Comparison of ENCODE assay signal across 10 mouse cellular contexts in the genomic region with DNA sequence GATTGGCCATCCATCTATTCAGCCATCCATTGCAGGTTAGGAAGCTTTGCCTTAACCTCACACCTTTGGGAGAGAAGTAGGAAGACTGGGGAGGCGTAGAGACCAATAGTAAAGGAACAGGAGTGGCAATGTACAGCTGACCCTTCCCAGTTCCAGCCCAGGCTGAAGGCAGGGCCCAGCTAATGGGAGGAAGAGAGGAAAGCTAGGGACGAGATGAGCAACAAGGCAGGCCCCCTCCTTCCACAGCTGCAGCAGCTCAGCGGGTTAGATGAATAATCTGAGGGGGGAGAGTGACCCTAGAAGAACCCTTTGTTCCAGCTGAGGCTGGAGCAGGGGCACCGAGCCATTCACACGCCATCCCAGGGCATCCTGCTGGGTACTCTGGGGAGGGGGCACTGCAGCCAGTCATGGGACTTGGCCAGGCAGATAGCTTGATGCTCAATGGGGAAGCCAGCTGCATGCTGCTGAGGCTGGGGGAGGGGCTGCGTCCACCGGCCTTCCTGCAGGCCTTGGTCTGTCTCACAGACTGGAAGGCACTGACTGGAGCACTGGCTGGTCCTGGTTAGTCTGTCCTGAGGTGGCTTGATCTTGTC. TPM values are rescaled to one million over a fixed set of nuclear protein-coding genes. Genes with fewer than 3 reads are reported as not detected.
DNase-seq lines count a peak whose midpoint lies in the region; ATAC-seq lines count a peak whose summit lies in the region.
"Had no signal": no experiment of that assay in that cellular context is flagged by ENCODE, and none has a peak within 500 bp of the region (broad histone marks: within the 10 kb centered on the region; RNA-seq: fewer than 3 reads in every experiment).

No protein-coding gene starts in this region.

- no peak overlapping the region; the same call in 1 of the 2 replicates for H3K27ac ChIP-seq in neural tube, embryonic 11.5 days (ENCODE audit: low read depth, low read length)
- H3K27ac ChIP-seq in hindbrain, embryonic 13.5 days = peak overlapping the region; percentile 26; the same call in 1 of the 2 replicates
- H3K27ac ChIP-seq in midbrain, embryonic 10.5 days (replicated peaks) = peak overlapping the region; percentile 79
- H3K27ac ChIP-seq in stomach, embryonic 16.5 days (ENCODE audit: low read length) = no peak overlapping the region
- H3K27ac ChIP-seq: heart, embryonic 15.5 days; liver, embryonic 14.5 days had no signal

- ATAC-seq in neural tube, embryonic 11.5 days (ENCODE audit: insufficient read depth, low FRiP score, low TSS enrichment) = peak; percentile 71; the same call in 1 of the 2 replicates
- ATAC-seq in hindbrain, embryonic 13.5 days (ENCODE audit: low FRiP score) = peak; percentile 43
- peak; percentile 35; the same call in 1 of the 2 replicates for ATAC-seq in stomach, embryonic 16.5 days (ENCODE audit: insufficient read depth, low FRiP score)

- WGBS in neural tube, embryonic 11.5 days = 15% methylated on average over 7 of the region's 7 CpGs
- 13% methylated on average over 7 of the region's 7 CpGs for WGBS in hindbrain, embryonic 13.5 days
- 17% methylated on average over 7 of the region's 7 CpGs for WGBS in midbrain, embryonic 10.5 days
- 36% methylated on average over 7 of the region's 7 CpGs for WGBS in stomach, embryonic 16.5 days

- H3K9ac ChIP-seq in neural tube, embryonic 11.5 days (ENCODE audit: low read length) = 0 out of 2 replicates have a peak overlapping the region, but pooled peaks have one; percentile 28
- H3K9ac ChIP-seq in hindbrain, embryonic 13.5 days = no peak overlapping the region
- no peak overlapping the region for H3K9ac ChIP-seq in stomach, embryonic 16.5 days (ENCODE audit: low read length)
- H3K9ac ChIP-seq: heart, embryonic 15.5 days; liver, embryonic 14.5 days had no signal

- peak; percentile 62 for DNase-seq in neural tube, embryonic 11.5 days (ENCODE audit: low spot score)
- DNase-seq in neural tube, embryonic 10.5 days (ENCODE audit: extremely low spot score, low spot score) = no peak
- peak; percentile 57 for DNase-seq in midbrain, embryonic 10.5 days (ENCODE audit: low spot score)
- DNase-seq in spleen, postnatal 10 days (ENCODE audit: low spot score in 2 of 2) = no peak
- no peak for DNase-seq in thymus, postnatal 10 days (ENCODE audit: low spot score in 2 of 2)
- DNase-seq in T-cell, adult 2 months (ENCODE audit: low spot score) = no peak

- peaks cover 14% of the 10 kb centered on the region for H3K4me1 ChIP-seq in neural tube, embryonic 11.5 days (ENCODE audit: control insufficient read depth, insufficient read depth, low read length)
- H3K4me1 ChIP-seq in hindbrain, embryonic 13.5 days (replicated peaks) = peaks cover 30% of the 10 kb centered on the region
- peaks cover 36% of the 10 kb centered on the region for H3K4me1 ChIP-seq in midbrain, embryonic 10.5 days
- H3K4me1 ChIP-seq in stomach, embryonic 16.5 days (ENCODE audit: control insufficient read depth, insufficient read depth, low read length) = peaks cover 9% of the 10 kb centered on the region; the same call in 1 of the 2 replicates

- H3K36me3 ChIP-seq in neural tube, embryonic 11.5 days (ENCODE audit: control insufficient read depth, insufficient read depth, low read length) = peaks cover 6% of the 10 kb centered on the region
- H3K36me3 ChIP-seq in hindbrain, embryonic 13.5 days = peaks cover 3% of the 10 kb centered on the region
- peaks cover 43% of the 10 kb centered on the region for H3K36me3 ChIP-seq in midbrain, embryonic 10.5 days
- H3K36me3 ChIP-seq in stomach, embryonic 16.5 days (ENCODE audit: control insufficient read depth, insufficient read depth, low read length) = peaks cover 4% of the 10 kb centered on the region; the same call in 1 of the 2 replicates

- no peaks in the 10 kb centered on the region for H3K9me3 ChIP-seq in neural tube, embryonic 11.5 days (ENCODE audit: control insufficient read depth, low read length)
- H3K9me3 ChIP-seq in hindbrain, embryonic 13.5 days = no peaks in the 10 kb centered on the region
- H3K9me3 ChIP-seq in midbrain, embryonic 10.5 days (replicated peaks) = no peaks in the 10 kb centered on the region
- no peaks in the 10 kb centered on the region for H3K9me3 ChIP-seq in stomach, embryonic 16.5 days (replicated peaks; ENCODE audit: control insufficient read depth, low read length)
- H3K9me3 ChIP-seq: heart, embryonic 15.5 days had no signal

- no peak overlapping the region for H3K4me3 ChIP-seq in neural tube, embryonic 11.5 days (ENCODE audit: low read depth, low read length)
- H3K4me3 ChIP-seq in hindbrain, embryonic 13.5 days = no peak overlapping the region
- peak overlapping the region; percentile 7; the same call in 1 of the 2 replicates for H3K4me3 ChIP-seq in midbrain, embryonic 10.5 days
- no peak overlapping the region for H3K4me3 ChIP-seq in stomach, embryonic 16.5 days (replicated peaks; ENCODE audit: low read length)
- H3K4me3 ChIP-seq: heart, embryonic 15.5 days had no signal

- no peak overlapping the region for H3K4me2 ChIP-seq in neural tube, embryonic 11.5 days (ENCODE audit: low read depth)
- 0 out of 2 replicates have a peak overlapping the region, but pooled peaks have one; percentile 1 for H3K4me2 ChIP-seq in hindbrain, embryonic 13.5 days
- H3K4me2 ChIP-seq in stomach, embryonic 16.5 days (ENCODE audit: low read depth, low read length) = no peak overlapping the region
- H3K4me2 ChIP-seq: heart, embryonic 15.5 days had no signal

- H3K27me3 ChIP-seq in neural tube, embryonic 11.5 days (ENCODE audit: control insufficient read depth, insufficient read depth, low read length) = no peaks in the 10 kb centered on the region
- H3K27me3 ChIP-seq in hindbrain, embryonic 13.5 days = no peaks in the 10 kb centered on the region
- H3K27me3 ChIP-seq in midbrain, embryonic 10.5 days (ENCODE audit: low read depth, poor library complexity, severe bottlenecking) = no peaks in the 10 kb centered on the region
- H3K27me3 ChIP-seq in stomach, embryonic 16.5 days (ENCODE audit: control insufficient read depth, insufficient read depth, low read length) = no peaks in the 10 kb centered on the region
- H3K27me3 ChIP-seq: heart, embryonic 15.5 days had no signal

RNA-seq across cellular contexts. Expression of a gene that starts 12.8 kb away (rescaled TPM):
- polyA plus RNA-seq in neural tube, embryonic 11.5 days (2014; fragmentation: Nextera tagmentation; extraction: Ambion mirVana) = 5.4 and 5.8 TPM in 2 replicates
- 4.3 and 5.0 TPM in 2 replicates for polyA plus RNA-seq in hindbrain, embryonic 13.5 days (2015; fragmentation: Nextera tagmentation; extraction: Ambion mirVana)
- polyA plus RNA-seq in midbrain, embryonic 10.5 days (2016; fragmentation: Nextera tagmentation; extraction: Ambion mirVana) = 7.0 and 7.1 TPM in 2 replicates
- 5.4 and 5.6 TPM in 2 replicates for polyA plus RNA-seq in stomach, embryonic 16.5 days (2015; fragmentation: Nextera tagmentation; extraction: Ambion mirVana)

RNA-seq across cellular contexts. Expression of a gene that starts 25.6 kb away (rescaled TPM):
- polyA plus RNA-seq in neural tube, embryonic 11.5 days (2014; fragmentation: Nextera tagmentation; extraction: Ambion mirVana) = 98.5 and 98.6 TPM in 2 replicates
- 147 and 155 TPM in 2 replicates for polyA plus RNA-seq in hindbrain, embryonic 13.5 days (2015; fragmentation: Nextera tagmentation; extraction: Ambion mirVana)
- 87.1 and 98.5 TPM in 2 replicates for polyA plus RNA-seq in midbrain, embryonic 10.5 days (2016; fragmentation: Nextera tagmentation; extraction: Ambion mirVana)
- polyA plus RNA-seq in stomach, embryonic 16.5 days (2015; fragmentation: Nextera tagmentation; extraction: Ambion mirVana) = 42.3 and 45.1 TPM in 2 replicates

RNA-seq across cellular contexts. Expression of a gene that starts 56.4 kb away (rescaled TPM):
- 131 TPM in 2 replicates for polyA plus RNA-seq in neural tube, embryonic 11.5 days (2014; fragmentation: Nextera tagmentation; extraction: Ambion mirVana)
- 132 and 140 TPM in 2 replicates for polyA plus RNA-seq in hindbrain, embryonic 13.5 days (2015; fragmentation: Nextera tagmentation; extraction: Ambion mirVana)
- 148 and 165 TPM in 2 replicates for polyA plus RNA-seq in midbrain, embryonic 10.5 days (2016; fragmentation: Nextera tagmentation; extraction: Ambion mirVana)
- polyA plus RNA-seq in stomach, embryonic 16.5 days (2015; fragmentation: Nextera tagmentation; extraction: Ambion mirVana) = 54.3 and 64.1 TPM in 2 replicates

Comparison
In these comparisons a context has a peak if more than half of its experiments do, and no peak if none do; other contexts are left out.
1. DNase-seq: peak in neural tube, embryonic 11.5 days (single experiment) and midbrain, embryonic 10.5 days (single experiment); none in neural tube, embryonic 10.5 days (single experiment), spleen, postnatal 10 days (0 of 2), thymus, postnatal 10 days (0 of 2) and T-cell, adult 2 months (single experiment).
2. H3K27ac ChIP-seq: peak in hindbrain, embryonic 13.5 days (single experiment) and midbrain, embryonic 10.5 days (single experiment); none in neural tube, embryonic 11.5 days (single experiment) and stomach, embryonic 16.5 days (single experiment).
3. Peak in every context shown above with its lines, with median percentiles within 50 percentile points of each other: ATAC-seq.